Mouse (Mus musculus): ENCODE results near the gene Slc9a8.

DNA sequence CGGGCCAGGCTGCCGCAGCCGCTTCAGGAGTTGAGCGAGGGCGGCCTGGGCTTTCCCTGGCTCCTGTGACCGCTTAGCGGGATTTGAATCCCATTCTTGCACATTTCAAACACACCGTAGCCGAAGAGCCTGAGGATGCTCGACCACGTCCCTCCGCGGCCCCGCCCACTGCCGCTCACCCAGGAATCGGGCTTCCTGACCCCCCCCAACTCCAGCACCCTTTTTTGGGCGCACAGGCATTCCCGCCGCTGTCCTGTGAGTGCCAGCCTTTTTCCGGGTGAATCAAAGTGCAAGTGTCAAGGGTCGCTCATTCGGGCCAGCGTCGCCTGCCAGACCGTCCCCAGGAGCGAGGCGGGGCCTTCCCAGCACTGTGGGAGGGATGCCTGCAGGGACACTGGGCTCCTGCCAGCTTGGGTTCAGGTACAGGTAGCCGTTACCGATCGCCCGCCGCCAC, 82.4 kb downstream of the Slc9a8 start:
- TF ChIP-seq CTCF (IDR thresholded peaks at IDR 0.05; ENCODE audit: control insufficient read depth, insufficient read depth, insufficient read length) = no peak
- no peak for TF ChIP-seq MAX (IDR thresholded peaks at IDR 0.05)
- TF ChIP-seq USF1 (IDR thresholded peaks at IDR 0.05; ENCODE audit: low read depth) = no peak
- no peak for TF ChIP-seq FOSL1 (IDR thresholded peaks at IDR 0.05; ENCODE audit: insufficient read depth, low read length, poor library complexity, severe bottlenecking)
